Mouse (Mus musculus) heart, embryonic 16.5 days (tissue): ENCODE measurements around the gene Dbp. TPM values are rescaled to one million over a fixed set of nuclear protein-coding genes. Genes with fewer than 3 reads are reported as not detected.

Source experiments
- ATAC-seq: fragments of 200-750 bp; cut with Nextera tagmentation; replicated peaks from 2 replicates; pipeline ENCODE4 v1.8.0; 2017; ENCODE audit warnings: moderate number of reproducible peaks; ENCODE audit not compliant: insufficient read depth, low FRiP score; ENCODE audit errors: extremely low read depth
- H3K27ac ChIP-seq: fragments of 300-500 bp; sonication (generic); 2 replicates; pipeline ENCODE4 v1.5.1; 2014; ENCODE audit warnings: mild to moderate bottlenecking, low read length, control low read depth, moderate library complexity
- H3K27me3 ChIP-seq: fragments of 300-500 bp; sonication (generic); 2 replicates; pipeline ENCODE4 v1.6.1; 2014; ENCODE audit warnings: low read length, mixed read lengths; ENCODE audit not compliant: control insufficient read depth, insufficient read depth
- H3K36me3 ChIP-seq: fragments of 300-500 bp; sonication (generic); 2 replicates; pipeline ENCODE4 v1.6.1; 2014; ENCODE audit not compliant: control insufficient read depth, insufficient read depth
- H3K4me1 ChIP-seq: fragments of 300-500 bp; sonication (generic); 2 replicates; pipeline ENCODE4 v1.6.1; 2014; ENCODE audit warnings: low read length, mixed read lengths; ENCODE audit not compliant: control insufficient read depth, insufficient read depth
- H3K4me2 ChIP-seq: fragments of 300-500 bp; sonication (generic); 2 replicates; pipeline ENCODE4 v1.6.1; 2014; ENCODE audit warnings: low read depth, mild to moderate bottlenecking, control low read depth, low read length
- H3K4me3 ChIP-seq: fragments of 300-500 bp; sonication (generic); 2 replicates; pipeline ENCODE4 v1.5.1; 2014; ENCODE audit warnings: mild to moderate bottlenecking, control low read depth, low read length
- H3K9ac ChIP-seq: fragments of 300-500 bp; sonication (generic); 2 replicates; pipeline ENCODE4 v1.6.1; 2014; ENCODE audit warnings: low read length, control low read depth
- H3K9me3 ChIP-seq: fragments of 300-500 bp; sonication (generic); replicated peaks from 2 replicates; pipeline ENCODE4 v1.6.1; 2016; ENCODE audit warnings: low read length; ENCODE audit not compliant: control insufficient read depth
- WGBS: fragments of 180-500 bp; shearing (Covaris S2); extraction: QIAGEN DNeasy Blood & Tissue Kit; methylation state at CpG from one replicate; pipeline ENCODE4 v1.1.7; 2014; 5-methylcytosine and 5-hydroxymethylcytosine counted together
- polyA plus RNA-seq: library from polyadenylated mRNA; unstranded; fragments of >200 nt; fragmentation: Nextera tagmentation; extraction: Ambion mirVana; gene quantifications from 2 replicates; pipeline ENCODE4 v1.2.1, GENCODE M21; 2015

Dbp gene
- polyA plus RNA-seq, 1 experiment from 2014 or later: 3.0 TPM

GRCm38 (mm10) chr7:45744387-45744786 lies 39.5 kb downstream of the Dbp start:
- Histone ChIP-seq H3K4me3 (no peak overlapping the region), H3K36me3 (no peaks in the 10 kb centered on the region), H3K9ac (no peak overlapping the region), H3K27ac (no peak overlapping the region), H3K4me2 (no peak overlapping the region), H3K4me1 (no peaks in the 10 kb centered on the region; the same call in 1 of the 2 replicates), H3K9me3 (0 out of 2 replicates have a peak, but pooled peaks cover 3% of the 10 kb centered on the region), H3K27me3 (no peaks in the 10 kb centered on the region; the same call in 1 of the 2 replicates)
- WGBS: 29% methylated on average over 2 of the region's 2 CpGs
- ATAC-seq: no peak

GRCm38 (mm10) chr7:45746518-45746917 lies 41.6 kb downstream of the Dbp start:
- Histone ChIP-seq H3K36me3 (no peaks in the 10 kb centered on the region), H3K4me2 (no peak overlapping the region), H3K4me3 (no peak overlapping the region), H3K9ac (no peak overlapping the region), H3K27me3 (no peaks in the 10 kb centered on the region; the same call in 1 of the 2 replicates), H3K27ac (no peak overlapping the region), H3K9me3 (0 out of 2 replicates have a peak, but pooled peaks cover 3% of the 10 kb centered on the region), H3K4me1 (no peaks in the 10 kb centered on the region; the same call in 1 of the 2 replicates)
- no peak for ATAC-seq
- 63% methylated on average over 6 of the region's 6 CpGs for WGBS

DNA sequence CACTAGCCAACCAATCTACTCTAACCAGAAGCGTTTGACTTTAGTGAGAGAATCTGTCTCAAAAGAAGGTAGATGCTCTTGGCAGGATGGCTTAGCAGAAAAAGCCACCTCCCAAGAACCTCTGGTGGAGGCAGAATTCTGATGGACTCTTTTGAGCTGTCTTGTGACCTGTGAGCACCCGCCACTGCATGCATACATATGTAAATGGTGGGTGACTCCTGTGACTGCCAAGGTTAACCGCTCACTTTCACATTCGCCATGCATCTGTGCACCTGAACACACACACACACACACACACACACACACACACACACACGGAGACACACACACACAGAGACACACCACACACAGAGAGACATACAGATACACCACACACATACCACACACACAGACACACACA lies 42.6 kb downstream of the Dbp start:
- Histone ChIP-seq H3K36me3 (no peaks in the 10 kb centered on the region), H3K4me1 (no peaks in the 10 kb centered on the region; the same call in 1 of the 2 replicates), H3K27me3 (no peaks in the 10 kb centered on the region; the same call in 1 of the 2 replicates), H3K9ac (no peak overlapping the region), H3K9me3 (0 out of 2 replicates have a peak, but pooled peaks cover 3% of the 10 kb centered on the region), H3K4me2 (no peak overlapping the region), H3K27ac (no peak overlapping the region), H3K4me3 (no peak overlapping the region)
- no peak for ATAC-seq
- 83% methylated on average over 5 of the region's 5 CpGs for WGBS

GRCm38 (mm10) chr7:45748110-45748509 lies 43.2 kb downstream of the Dbp start:
- Histone ChIP-seq H3K36me3 (no peaks in the 10 kb centered on the region), H3K4me3 (no peak overlapping the region), H3K27me3 (no peaks in the 10 kb centered on the region; the same call in 1 of the 2 replicates), H3K9me3 (0 out of 2 replicates have a peak, but pooled peaks cover 3% of the 10 kb centered on the region), H3K4me2 (no peak overlapping the region), H3K9ac (no peak overlapping the region), H3K27ac (no peak overlapping the region), H3K4me1 (no peaks in the 10 kb centered on the region; the same call in 1 of the 2 replicates)
- no peak for ATAC-seq
- WGBS: 63% methylated on average over 7 of the region's 7 CpGs

DNA sequence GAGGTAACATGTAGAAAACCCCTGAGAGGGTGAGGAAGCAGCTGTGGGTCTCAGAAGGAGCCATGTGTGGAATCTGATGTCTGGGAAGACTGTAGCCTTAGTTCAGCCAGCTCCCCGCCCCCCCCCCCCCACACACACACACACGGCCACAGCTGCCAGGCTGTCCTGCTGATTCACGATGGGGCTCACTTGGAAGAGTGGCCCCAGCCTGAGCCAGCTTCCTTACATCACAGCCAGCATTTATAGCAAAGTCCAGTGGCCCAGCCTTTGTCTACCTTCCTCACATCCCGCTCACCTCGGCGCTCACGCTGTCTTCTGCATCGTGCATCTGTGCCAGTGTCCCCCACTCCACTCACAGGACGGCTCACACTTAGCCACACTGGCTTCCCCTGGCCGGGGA lies 44.5 kb downstream of the Dbp start:
- Histone ChIP-seq H3K9ac (no peak overlapping the region), H3K4me3 (no peak overlapping the region)
- ATAC-seq: no peak

DNA sequence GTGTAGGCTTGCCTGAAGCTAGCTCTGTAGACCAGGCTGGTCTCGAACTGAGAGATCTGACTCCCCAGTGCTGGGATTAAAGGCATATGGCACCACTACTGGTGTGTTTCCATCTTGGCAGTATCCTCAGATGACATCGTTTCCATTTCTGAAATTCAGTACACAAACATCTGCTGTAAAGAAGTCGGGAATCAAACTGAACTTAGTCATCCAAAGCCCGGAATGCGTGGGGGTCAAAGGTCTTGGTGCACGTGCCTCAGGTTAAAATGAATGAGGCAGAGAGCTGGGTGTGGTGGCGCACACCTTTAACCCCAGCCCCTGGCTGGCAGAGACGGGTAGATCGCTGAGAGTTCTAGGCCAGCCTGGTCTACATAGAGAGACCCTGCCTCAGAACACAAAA lies 45.3 kb downstream of the Dbp start:
- Histone ChIP-seq H3K9ac (no peak overlapping the region), H3K4me1 (no peaks in the 10 kb centered on the region; the same call in 1 of the 2 replicates), H3K27ac (no peak overlapping the region), H3K27me3 (no peaks in the 10 kb centered on the region; the same call in 1 of the 2 replicates), H3K4me3 (no peak overlapping the region), H3K4me2 (no peak overlapping the region), H3K9me3 (0 out of 2 replicates have a peak, but pooled peaks cover 3% of the 10 kb centered on the region), H3K36me3 (no peaks in the 10 kb centered on the region)
- 76% methylated on average over 9 of the region's 9 CpGs for WGBS
- no peak for ATAC-seq

More for the DNA sequence above, 44.5 kb downstream of the Dbp start:
- WGBS: 38% methylated on average over 9 of the region's 10 CpGs
- no peaks in the 10 kb centered on the region for H3K36me3 ChIP-seq
- H3K9me3 ChIP-seq: 0 out of 2 replicates have a peak, but pooled peaks cover 3% of the 10 kb centered on the region
- H3K27me3 ChIP-seq: no peaks in the 10 kb centered on the region; the same call in 1 of the 2 replicates
- no peak overlapping the region for H3K4me2 ChIP-seq
- no peaks in the 10 kb centered on the region; the same call in 1 of the 2 replicates for H3K4me1 ChIP-seq
- no peak overlapping the region for H3K27ac ChIP-seq

DNA sequence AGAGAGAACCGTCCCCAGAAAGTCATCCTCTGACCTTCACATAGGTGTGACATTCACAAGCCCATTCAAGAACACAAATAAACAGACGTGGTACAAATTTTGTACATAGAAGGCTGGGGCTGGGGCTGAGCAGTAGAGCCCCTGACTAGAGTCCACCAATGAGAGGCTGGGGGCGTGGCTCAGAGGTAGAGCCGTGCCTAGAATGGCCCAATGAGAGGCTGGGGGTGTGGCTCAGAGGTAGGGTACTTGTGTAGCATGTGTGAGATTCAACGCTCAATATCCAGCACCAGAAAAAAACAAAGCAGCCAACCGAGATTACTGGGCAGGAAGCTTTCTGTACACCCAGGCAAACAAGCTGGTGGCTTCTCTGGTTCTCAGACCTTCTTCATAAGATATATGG lies 50.8 kb downstream of the Dbp start:
- Histone ChIP-seq H3K4me1 (no peaks in the 10 kb centered on the region), H3K36me3 (no peaks in the 10 kb centered on the region), H3K4me2 (no peak overlapping the region), H3K27me3 (peaks cover 26% of the 10 kb centered on the region), H3K9ac (no peak overlapping the region), H3K9me3 (no peaks in the 10 kb centered on the region), H3K4me3 (no peak overlapping the region), H3K27ac (no peak overlapping the region)
- 49% methylated on average over 6 of the region's 6 CpGs for WGBS
- ATAC-seq: no peak

GRCm38 (mm10) chr7:45759400-45759799 lies 54.5 kb downstream of the Dbp start:
- ATAC-seq: no peak
- Histone ChIP-seq H3K36me3 (no peaks in the 10 kb centered on the region), H3K27me3 (peaks cover 26% of the 10 kb centered on the region), H3K4me1 (no peaks in the 10 kb centered on the region), H3K27ac (no peak overlapping the region), H3K9ac (peak overlapping the region; percentile 6; the same call in 1 of the 2 replicates), H3K4me2 (peak overlapping the region; percentile 41), H3K4me3 (peak overlapping the region; percentile 1; the same call in 1 of the 2 replicates), H3K9me3 (no peaks in the 10 kb centered on the region)
- 7% methylated on average over 27 of the region's 27 CpGs for WGBS
